Mouse (Mus musculus) intestine, postnatal 0 days (tissue): Measurements from ENCODE around the gene Rps6ka1. TPM values are rescaled to one million over a fixed set of nuclear protein-coding genes. Genes with fewer than 3 reads are reported as not detected.

Experiments used
- ATAC-seq: fragments of 200-750 bp; cut with Nextera tagmentation; 2 replicates; pipeline ENCODE4 v1.8.0; 2017; ENCODE audit warnings: mild to moderate bottlenecking, moderate TSS enrichment, moderate library complexity
- H3K27ac ChIP-seq: fragments of 300-500 bp; sonication (generic); 2 replicates; pipeline ENCODE4 v1.5.1; 2014; ENCODE audit warnings: mild to moderate bottlenecking, low read depth, low read length, moderate library complexity
- H3K27me3 ChIP-seq: fragments of 300-500 bp; sonication (generic); replicated peaks from 2 replicates; pipeline ENCODE4 v1.6.1; 2014; ENCODE audit warnings: low read length, mixed read lengths; ENCODE audit not compliant: control insufficient read depth, insufficient read depth
- H3K36me3 ChIP-seq: fragments of 300-500 bp; sonication (generic); 2 replicates; pipeline ENCODE4 v1.6.1; 2014; ENCODE audit warnings: mild to moderate bottlenecking, moderate library complexity; ENCODE audit not compliant: control insufficient read depth, insufficient read depth
- H3K4me1 ChIP-seq: fragments of 300-500 bp; sonication (generic); replicated peaks from 2 replicates; pipeline ENCODE4 v1.6.1; 2014; ENCODE audit warnings: antibody characterized with exemption, low read length, mixed read lengths; ENCODE audit not compliant: control insufficient read depth, insufficient read depth
- H3K4me2 ChIP-seq: fragments of 300-500 bp; sonication (generic); replicated peaks from 2 replicates; pipeline ENCODE4 v1.6.1; 2014; ENCODE audit warnings: low read depth, mild to moderate bottlenecking, moderate library complexity
- H3K4me3 ChIP-seq: fragments of 300-500 bp; sonication (generic); 2 replicates; pipeline ENCODE4 v1.5.1; 2014; ENCODE audit warnings: low read depth, low read length
- H3K9ac ChIP-seq: fragments of 300-500 bp; sonication (generic); 2 replicates; pipeline ENCODE4 v1.6.1; 2014; ENCODE audit warnings: mild to moderate bottlenecking, low read depth, low read length
- H3K9me3 ChIP-seq: fragments of 300-500 bp; sonication (generic); 2 replicates; pipeline ENCODE4 v1.6.1; 2016; ENCODE audit warnings: mixed run types; ENCODE audit not compliant: control insufficient read depth
- CTCF ChIP-seq: sonication (generic); IDR thresholded peaks from 2 replicates; pipeline ENCODE4 v1.5.1; 2016; ENCODE audit warnings: low read depth, mild to moderate bottlenecking, control low read depth, antibody characterized with exemption, moderate library complexity
- WGBS: fragments of 180-500 bp; shearing (Covaris S2); extraction: QIAGEN DNeasy Blood & Tissue Kit; methylation state at CpG from one replicate; pipeline ENCODE4 v1.1.7; 2014; 5-methylcytosine and 5-hydroxymethylcytosine counted together
- polyA plus RNA-seq: library from polyadenylated mRNA; unstranded; fragments of >200 nt; fragmentation: Nextera tagmentation; extraction: Ambion mirVana; gene quantifications from 2 replicates; pipeline ENCODE4 v1.2.1, GENCODE M21; 2015

The Rps6ka1 gene
- polyA plus RNA-seq, 1 experiment from 2014 or later, result 86.2 TPM

GRCm38 (mm10) chr4:133905167-133905566 is 17.6 kb upstream of the Rps6ka1 start:
- H3K27me3 ChIP-seq, result no peaks in the 10 kb centered on the region
- H3K4me1 ChIP-seq, result 0 out of 2 replicates have a peak, but pooled peaks cover 4% of the 10 kb centered on the region
- no peaks in the 10 kb centered on the region for H3K36me3 ChIP-seq
- no peak overlapping the region for H3K4me3 ChIP-seq
- TF ChIP-seq CTCF, result no peak
- no peak overlapping the region for H3K9ac ChIP-seq
- H3K4me2 ChIP-seq, result no peak overlapping the region
- ATAC-seq, result no peak
- H3K9me3 ChIP-seq, result no peaks in the 10 kb centered on the region
- 79% methylated on average over 7 of the region's 7 CpGs for WGBS
- H3K27ac ChIP-seq, result no peak overlapping the region

DNA sequence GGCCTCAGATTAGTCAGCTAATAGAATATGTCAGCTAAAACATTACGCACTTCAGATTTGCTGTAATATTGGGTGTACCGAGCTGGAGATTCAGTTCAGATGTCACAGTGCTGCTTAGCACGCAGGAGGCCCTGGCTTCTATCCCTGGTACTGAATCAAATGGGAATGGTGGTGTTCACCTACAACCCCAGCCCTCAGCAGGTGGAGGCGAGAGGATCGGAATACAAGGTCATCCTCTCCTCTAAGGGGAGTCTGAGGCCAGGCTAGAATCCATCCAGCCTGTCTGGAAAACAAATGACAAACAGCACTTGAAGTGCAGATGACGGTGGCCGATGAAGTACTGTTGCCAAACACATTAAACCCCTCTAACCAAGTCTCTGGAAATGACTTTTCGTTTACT is 16.7 kb upstream of the Rps6ka1 start:
- no peak; the same call in 1 of the 2 replicates for ATAC-seq
- Histone ChIP-seq H3K9ac (no peak overlapping the region), H3K9me3 (no peaks in the 10 kb centered on the region), H3K36me3 (no peaks in the 10 kb centered on the region), H3K4me2 (no peak overlapping the region), H3K4me1 (no peaks in the 10 kb centered on the region), H3K27me3 (no peaks in the 10 kb centered on the region), H3K27ac (no peak overlapping the region), H3K4me3 (no peak overlapping the region)
- WGBS, result 73% methylated on average over 8 of the region's 8 CpGs
- no peak for TF ChIP-seq CTCF

GRCm38 (mm10) chr4:133903372-133903771 is 15.8 kb upstream of the Rps6ka1 start:
- no peak overlapping the region for H3K4me3 ChIP-seq
- no peaks in the 10 kb centered on the region for H3K4me1 ChIP-seq
- no peak overlapping the region for H3K4me2 ChIP-seq
- no peak for TF ChIP-seq CTCF
- no peaks in the 10 kb centered on the region for H3K27me3 ChIP-seq
- 53% methylated on average over 7 of the region's 7 CpGs for WGBS
- no peak overlapping the region for H3K27ac ChIP-seq
- H3K9me3 ChIP-seq, result no peaks in the 10 kb centered on the region
- peak; percentile 2; the same call in 1 of the 2 replicates for ATAC-seq
- H3K9ac ChIP-seq, result no peak overlapping the region
- H3K36me3 ChIP-seq, result no peaks in the 10 kb centered on the region

DNA sequence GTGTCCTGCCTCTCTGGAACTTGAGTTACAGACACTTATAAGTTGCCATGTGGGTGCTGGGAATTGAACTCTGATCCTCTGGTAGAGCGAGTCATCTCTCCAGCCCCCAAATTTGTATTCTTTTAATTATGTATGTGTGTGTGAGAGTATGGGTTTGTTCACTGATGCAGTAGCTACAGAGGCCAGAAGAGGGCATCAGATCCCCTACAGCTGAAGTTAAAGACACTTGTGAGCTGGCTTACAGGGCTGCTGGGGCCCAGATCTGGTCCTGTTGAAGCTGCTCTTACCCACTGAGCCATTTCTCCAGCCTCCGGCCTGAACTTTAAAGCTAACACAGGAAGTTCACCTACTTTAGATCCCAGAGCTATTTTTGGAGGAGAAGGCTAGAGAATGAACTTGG is 14.9 kb upstream of the Rps6ka1 start:
- no peaks in the 10 kb centered on the region for H3K36me3 ChIP-seq
- H3K4me1 ChIP-seq, result 0 out of 2 replicates have a peak, but pooled peaks cover 5% of the 10 kb centered on the region
- no peak overlapping the region for H3K4me3 ChIP-seq
- H3K9ac ChIP-seq, result no peak overlapping the region
- 91% methylated on average over 2 of the region's 2 CpGs for WGBS
- no peak for ATAC-seq
- no peaks in the 10 kb centered on the region for H3K9me3 ChIP-seq
- no peaks in the 10 kb centered on the region for H3K27me3 ChIP-seq
- TF ChIP-seq CTCF, result peak; percentile 51
- H3K27ac ChIP-seq, result no peak overlapping the region
- no peak overlapping the region for H3K4me2 ChIP-seq

- 82% methylated on average over 6 of the region's 6 CpGs for WGBS
- Histone ChIP-seq H3K9me3 (no peaks in the 10 kb centered on the region), H3K27me3 (no peaks in the 10 kb centered on the region), H3K9ac (no peak overlapping the region), H3K4me3 (no peak overlapping the region), H3K4me1 (0 out of 2 replicates have a peak, but pooled peaks cover 5% of the 10 kb centered on the region), H3K27ac (no peak overlapping the region), H3K4me2 (no peak overlapping the region), H3K36me3 (no peaks in the 10 kb centered on the region)
- no peak for TF ChIP-seq CTCF
- ATAC-seq, result no peak
Observed at GRCm38 (mm10) chr4:133900887-133901286, 13.3 kb upstream of the Rps6ka1 start.

GRCm38 (mm10) chr4:133900352-133900751 is 12.8 kb upstream of the Rps6ka1 start:
- Histone ChIP-seq H3K9me3 (no peaks in the 10 kb centered on the region), H3K27ac (no peak overlapping the region), H3K4me2 (no peak overlapping the region), H3K27me3 (no peaks in the 10 kb centered on the region), H3K4me1 (0 out of 2 replicates have a peak, but pooled peaks cover 5% of the 10 kb centered on the region), H3K4me3 (no peak overlapping the region), H3K9ac (no peak overlapping the region), H3K36me3 (no peaks in the 10 kb centered on the region)
- 86% methylated on average over 6 of the region's 6 CpGs for WGBS
- TF ChIP-seq CTCF, result no peak
- ATAC-seq, result no peak

- no peak overlapping the region for H3K27ac ChIP-seq
- 0 out of 2 replicates have a peak, but pooled peaks cover 10% of the 10 kb centered on the region for H3K4me1 ChIP-seq
- H3K4me2 ChIP-seq, result no peak overlapping the region
- H3K9me3 ChIP-seq, result no peaks in the 10 kb centered on the region
- H3K27me3 ChIP-seq, result no peaks in the 10 kb centered on the region
- no peaks in the 10 kb centered on the region for H3K36me3 ChIP-seq
- WGBS, result 47% methylated on average over 9 of the region's 9 CpGs
- ATAC-seq, result no peak
- no peak overlapping the region for H3K9ac ChIP-seq
- no peak for TF ChIP-seq CTCF
- H3K4me3 ChIP-seq, result no peak overlapping the region
Observed at GRCm38 (mm10) chr4:133899241-133899800, 11.7 kb upstream of the Rps6ka1 start.
